Mouse (Mus musculus) kidney, postnatal 0 days (tissue): Measurements from ENCODE around the gene Inpp5f. TPM values are rescaled to one million over a fixed set of nuclear protein-coding genes. Genes with fewer than 3 reads are reported as not detected.
"Not testable (repeated sequence)": the region's sequence is repeated elsewhere in the genome, so short reads cannot be mapped to it uniquely, and the experiment has no call there.

ENCODE experiments used
- ATAC-seq: fragments of 200-750 bp; cut with Nextera tagmentation; replicated peaks from 2 replicates; pipeline ENCODE4 v1.8.0; 2017; ENCODE audit warnings: low read depth, moderate number of reproducible peaks, moderate TSS enrichment, moderate library complexity; ENCODE audit not compliant: low FRiP score
- DNase-seq: peaks from one replicate; pipeline ENCODE4 v3.0.0-alpha.2; 2016; ENCODE audit warnings: low spot score
- H3K27ac ChIP-seq: fragments of 300-500 bp; sonication (generic); 2 replicates; pipeline ENCODE4 v1.5.1; 2014; ENCODE audit warnings: mild to moderate bottlenecking
- H3K27me3 ChIP-seq: fragments of 300-500 bp; sonication (generic); 2 replicates; pipeline ENCODE4 v1.6.1; 2014; ENCODE audit warnings: low read length, mixed read lengths; ENCODE audit not compliant: insufficient read depth
- H3K36me3 ChIP-seq: fragments of 300-500 bp; sonication (generic); 2 replicates; pipeline ENCODE4 v1.6.1; 2014; ENCODE audit warnings: low read length, mixed read lengths; ENCODE audit not compliant: insufficient read depth
- H3K4me1 ChIP-seq: fragments of 300-500 bp; sonication (generic); replicated peaks from 2 replicates; pipeline ENCODE4 v1.6.1; 2014; ENCODE audit warnings: antibody characterized with exemption, low read length, mixed read lengths; ENCODE audit not compliant: insufficient read depth
- H3K4me2 ChIP-seq: fragments of 300-500 bp; sonication (generic); 2 replicates; pipeline ENCODE4 v1.6.1; 2014; ENCODE audit warnings: mild to moderate bottlenecking, low read length, moderate library complexity, mixed read lengths
- H3K4me3 ChIP-seq: fragments of 300-500 bp; sonication (generic); replicated peaks from 2 replicates; pipeline ENCODE4 v1.5.1; 2014; ENCODE audit warnings: low read depth, low read length
- H3K9ac ChIP-seq: fragments of 300-500 bp; sonication (generic); 2 replicates; pipeline ENCODE4 v1.6.1; 2014; ENCODE audit warnings: low read depth, low read length
- H3K9me3 ChIP-seq: fragments of 300-500 bp; sonication (generic); replicated peaks from 2 replicates; pipeline ENCODE4 v1.6.1; 2016; ENCODE audit warnings: low read length, inconsistent platforms, mixed read lengths
- CTCF ChIP-seq: IDR thresholded peaks from 2 replicates; pipeline ENCODE4 v1.5.1; 2016; ENCODE audit warnings: antibody characterized with exemption, low read depth, mild to moderate bottlenecking, moderate library complexity
- WGBS: fragments of 180-500 bp; shearing (Covaris S2); extraction: QIAGEN DNeasy Blood & Tissue Kit; methylation state at CpG from one replicate; pipeline ENCODE4 v1.1.7; 2014; 5-methylcytosine and 5-hydroxymethylcytosine counted together
- polyA plus RNA-seq: library from polyadenylated mRNA; unstranded; fragments of >200 nt; fragmentation: Nextera tagmentation; extraction: Ambion mirVana; gene quantifications from 2 replicates; pipeline ENCODE4 v1.2.1, GENCODE M21; 2015

The Inpp5f gene
- polyA plus RNA-seq, 1 experiment from 2014 or later = 23.8 TPM

- DNase-seq (peak; percentile 47), ATAC-seq (no peak)
- peak overlapping the region; percentile 43; the same call in 1 of the 2 replicates for H3K27ac ChIP-seq
- TF ChIP-seq CTCF = no peak
- H3K4me1 ChIP-seq = peaks cover 7% of the 10 kb centered on the region
- H3K4me3 ChIP-seq = peak overlapping the region; percentile 22; the same call in 1 of the 2 replicates
- 11% methylated on average over 6 of the region's 6 CpGs for WGBS
- peak overlapping the region; percentile 56; the same call in 1 of the 2 replicates for H3K4me2 ChIP-seq
- H3K27me3 ChIP-seq = no peaks in the 10 kb centered on the region
- H3K9ac ChIP-seq = no peak overlapping the region
- H3K36me3 ChIP-seq = no peaks in the 10 kb centered on the region
- no peaks in the 10 kb centered on the region; the same call in 1 of the 2 replicates for H3K9me3 ChIP-seq
These were observed 18.2 kb upstream of the Inpp5f start for GRCm38 (mm10) chr7:128592936-128593241.

- no peaks in the 10 kb centered on the region for H3K36me3 ChIP-seq
- H3K4me2 ChIP-seq = no peak overlapping the region
- no peak overlapping the region for H3K27ac ChIP-seq
- no peak for DNase-seq
- peaks cover 7% of the 10 kb centered on the region for H3K4me1 ChIP-seq
- no peak overlapping the region for H3K9ac ChIP-seq
- no peaks in the 10 kb centered on the region; the same call in 1 of the 2 replicates for H3K9me3 ChIP-seq
- no peak for ATAC-seq
- H3K4me3 ChIP-seq = no peak overlapping the region
- WGBS = 85% methylated on average over 2 of the region's 2 CpGs
- no peak for TF ChIP-seq CTCF
- no peaks in the 10 kb centered on the region for H3K27me3 ChIP-seq
These were observed 14.9 kb upstream of the Inpp5f start for GRCm38 (mm10) chr7:128596274-128596673.

- Histone ChIP-seq H3K36me3 (no peaks in the 10 kb centered on the region), H3K27ac (no peak overlapping the region), H3K27me3 (no peaks in the 10 kb centered on the region), H3K9me3 (no peaks in the 10 kb centered on the region; the same call in 1 of the 2 replicates), H3K9ac (no peak overlapping the region), H3K4me1 (no peaks in the 10 kb centered on the region), H3K4me2 (no peak overlapping the region), H3K4me3 (no peak overlapping the region)
- ATAC-seq (no peak), DNase-seq (no peak)
- TF ChIP-seq CTCF = no peak
- WGBS = 74% methylated on average over 5 of the region's 5 CpGs
These were observed 12.1 kb upstream of the Inpp5f start for GRCm38 (mm10) chr7:128599072-128599471.

DNA sequence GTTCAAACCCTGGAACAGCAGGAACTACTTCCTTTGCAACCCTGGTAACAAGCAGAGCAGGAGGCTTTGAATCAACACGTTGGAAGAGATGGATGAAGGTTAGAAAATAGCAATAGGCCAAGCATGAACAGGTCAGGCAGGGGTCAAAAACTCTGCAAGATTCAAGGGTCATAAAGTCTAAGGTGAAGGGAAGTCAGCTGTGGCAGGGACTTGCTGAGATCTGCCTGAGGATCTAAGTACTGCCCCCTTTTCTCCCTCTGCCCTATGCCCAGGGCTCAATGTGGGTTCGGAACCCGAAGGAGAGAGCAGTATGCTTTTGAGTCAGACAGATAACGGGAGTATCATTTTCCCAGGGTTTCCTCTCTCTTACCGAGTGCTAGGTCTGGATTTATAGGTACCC is 9.3 kb upstream of the Inpp5f start:
- no peak for ATAC-seq

GRCm38 (mm10) chr7:128609936-128610335 is 1.2 kb upstream of the Inpp5f start:
- H3K36me3 ChIP-seq, H3K4me3 ChIP-seq, H3K27ac ChIP-seq, H3K27me3 ChIP-seq, H3K4me1 ChIP-seq, H3K9ac ChIP-seq, DNase-seq, H3K9me3 ChIP-seq, ATAC-seq, H3K4me2 ChIP-seq: not testable (repeated sequence)
- WGBS = 98% methylated on average over 7 of the region's 9 CpGs

More for the DNA sequence above, 9.3 kb upstream of the Inpp5f start:
- no peaks in the 10 kb centered on the region; the same call in 1 of the 2 replicates for H3K9me3 ChIP-seq
- TF ChIP-seq CTCF = no peak
- no peak overlapping the region for H3K27ac ChIP-seq
- no peaks in the 10 kb centered on the region for H3K36me3 ChIP-seq
- no peak overlapping the region for H3K9ac ChIP-seq
- WGBS = 25% methylated on average over 5 of the region's 5 CpGs
- H3K4me2 ChIP-seq = no peak overlapping the region
- no peaks in the 10 kb centered on the region for H3K4me1 ChIP-seq
- no peak overlapping the region for H3K4me3 ChIP-seq
- DNase-seq = peak; percentile 46
- H3K27me3 ChIP-seq = no peaks in the 10 kb centered on the region

DNA sequence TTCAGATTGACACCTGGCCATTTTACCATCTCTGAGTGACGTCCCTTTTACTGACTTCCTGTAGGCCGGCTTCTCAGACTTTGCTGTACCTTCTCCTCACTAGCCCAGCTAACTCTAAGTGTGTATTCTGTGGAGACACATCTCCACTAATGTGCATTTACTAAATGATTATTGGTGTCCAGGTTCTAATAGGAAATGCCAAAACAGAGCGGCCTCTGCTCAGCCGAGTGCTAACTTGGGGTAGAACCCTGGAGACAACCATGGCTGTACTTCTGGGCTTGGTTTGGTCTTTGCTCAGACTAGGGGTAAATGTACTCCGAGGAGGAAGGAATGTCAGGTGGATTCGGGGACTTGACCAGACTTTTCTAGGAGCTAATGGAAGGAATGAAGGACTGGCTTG is 638 bp upstream of the Inpp5f start:
- no peak for TF ChIP-seq CTCF
- H3K27ac ChIP-seq = peak overlapping the region; percentile 43
- H3K4me2 ChIP-seq = peak overlapping the region; percentile 46
- H3K4me1 ChIP-seq = 0 out of 2 replicates have a peak, but pooled peaks cover 5% of the 10 kb centered on the region
- H3K27me3 ChIP-seq = no peaks in the 10 kb centered on the region
- ATAC-seq (no peak), DNase-seq (no peak)
- peak overlapping the region; percentile 74; the same call in 1 of the 2 replicates for H3K4me3 ChIP-seq
- 86% methylated on average over 6 of the region's 6 CpGs for WGBS
- 0 out of 2 replicates have a peak overlapping the region, but pooled peaks have one; percentile 38 for H3K9ac ChIP-seq
- no peaks in the 10 kb centered on the region for H3K36me3 ChIP-seq
- H3K9me3 ChIP-seq = no peaks in the 10 kb centered on the region

- Histone ChIP-seq H3K36me3 (no peaks in the 10 kb centered on the region), H3K9ac (peak overlapping the region; percentile 87), H3K27ac (peak overlapping the region; percentile 91), H3K9me3 (no peaks in the 10 kb centered on the region), H3K4me2 (peak overlapping the region; percentile 85), H3K4me1 (0 out of 2 replicates have a peak, but pooled peaks cover 5% of the 10 kb centered on the region), H3K27me3 (no peaks in the 10 kb centered on the region), H3K4me3 (peak overlapping the region; percentile 74)
- TF ChIP-seq CTCF = no peak
- WGBS = 11% methylated on average over 18 of the region's 22 CpGs
- DNase-seq (peak; percentile 51), ATAC-seq (no peak; the same call in 1 of the 2 replicates)
These were observed 777 bp downstream of the Inpp5f start for GRCm38 (mm10) chr7:128611799-128612411.
